Mouse (Mus musculus) spleen, adult 12 weeks (tissue): Measurements from ENCODE around the gene Kmt5a.
"Not testable (repeated sequence)": the region's sequence is repeated elsewhere in the genome, so short reads cannot be mapped to it uniquely, and the experiment has no call there.

Experiments
- DNase-seq: peaks from one replicate; pipeline ENCODE4 v3.0.0; 2022; ENCODE audit warnings: low spot score

Gene Kmt5a

GRCm38 (mm10) chr5:124446301-124446881 lies 6.7 kb downstream of the Kmt5a start:
- DNase-seq, result peak; percentile 25

- DNase-seq, result no peak
Observed at GRCm38 (mm10) chr5:124449494-124449893, 9.8 kb downstream of the Kmt5a start.

- no peak for DNase-seq
Observed at GRCm38 (mm10) chr5:124450051-124450450, 10.3 kb downstream of the Kmt5a start.

- no peak for DNase-seq
Observed at GRCm38 (mm10) chr5:124450641-124451340, 11.1 kb downstream of the Kmt5a start.

- no peak for DNase-seq
Observed at GRCm38 (mm10) chr5:124452494-124453228, 12.9 kb downstream of the Kmt5a start.

- no peak for DNase-seq
Observed at GRCm38 (mm10) chr5:124453339-124454081, 13.8 kb downstream of the Kmt5a start.

GRCm38 (mm10) chr5:124454082-124454419 lies 14.3 kb downstream of the Kmt5a start:
- no peak for DNase-seq

- no peak for DNase-seq
Observed at GRCm38 (mm10) chr5:124456762-124457161, 17.0 kb downstream of the Kmt5a start.

- DNase-seq, result not testable (repeated sequence)
Observed at GRCm38 (mm10) chr5:124460922-124461321, 21.2 kb downstream of the Kmt5a start.

- no peak for DNase-seq
Observed at GRCm38 (mm10) chr5:124462297-124463025, 22.7 kb downstream of the Kmt5a start.

- DNase-seq, result no peak
Observed at GRCm38 (mm10) chr5:124463462-124463861, 23.7 kb downstream of the Kmt5a start.

GRCm38 (mm10) chr5:124464905-124465304 lies 25.2 kb downstream of the Kmt5a start:
- DNase-seq, result no peak

- DNase-seq, result no peak
Observed at GRCm38 (mm10) chr5:124467766-124468165, 28.0 kb downstream of the Kmt5a start.

- no peak for DNase-seq
Observed at GRCm38 (mm10) chr5:124468365-124468764, 28.6 kb downstream of the Kmt5a start.

- DNase-seq, result no peak
Observed at GRCm38 (mm10) chr5:124469486-124469885, 29.8 kb downstream of the Kmt5a start.

GRCm38 (mm10) chr5:124470591-124471171 lies 31.0 kb downstream of the Kmt5a start:
- no peak for DNase-seq

GRCm38 (mm10) chr5:124478873-124479204 lies 39.1 kb downstream of the Kmt5a start:
- DNase-seq, result no peak

- no peak for DNase-seq
Observed at GRCm38 (mm10) chr5:124480119-124480518, 40.4 kb downstream of the Kmt5a start.

GRCm38 (mm10) chr5:124481714-124482113 lies 42.0 kb downstream of the Kmt5a start:
- no peak for DNase-seq

- DNase-seq, result peak; percentile 38
Observed at GRCm38 (mm10) chr5:124482436-124482965, 42.8 kb downstream of the Kmt5a start.

- peak; percentile 91 for DNase-seq
Observed at GRCm38 (mm10) chr5:124482966-124483654, 43.4 kb downstream of the Kmt5a start, which contains the start of gene Snrnp35. Gene Snrnp35 (plus strand): TSS chr5:124483134.
